Mouse (Mus musculus): ENCODE measurements around the gene Tjp3.

- no peak for TF ChIP-seq CTCF (IDR thresholded peaks at IDR 0.05; ENCODE audit: borderline replicate concordance, control insufficient read depth, extremely low read depth, insufficient read depth, low read length, poor library complexity)
- TF ChIP-seq POLR2A (IDR thresholded peaks at IDR 0.05; ENCODE audit: control insufficient read depth, extremely low read depth, insufficient read depth, low read length, poor library complexity) = no peak
Observed at GRCm38 (mm10) chr10:81302781-81303218, 11.4 kb upstream of the Tjp3 start.

Data from thymus, adult 2 months (tissue).